Mouse (Mus musculus) cerebellum, adult 11 months (tissue): ENCODE data around the gene Pglyrp1.
"Not testable (repeated sequence)": the region's sequence is repeated elsewhere in the genome, so short reads cannot be mapped to it uniquely, and the experiment has no call there.

Source experiments
- DNase-seq: peaks from one replicate; pipeline ENCODE4 v3.0.0; 2022

Pglyrp1 gene

GRCm38 (mm10) chr7:18871031-18871430 lies at the start of gene Pglyrp1:
Gene Pglyrp1 (plus strand): TSS chr7:18871331.
- not testable (repeated sequence) for DNase-seq

GRCm38 (mm10) chr7:18821507-18821906 lies 49.6 kb upstream of the Pglyrp1 start, which contains the start of gene Psg17:
Gene Psg17 (minus strand): TSS chr7:18821607.
- DNase-seq = no peak

GRCm38 (mm10) chr7:18827792-18828546 lies 43.2 kb upstream of the Pglyrp1 start:
- no peak for DNase-seq

- DNase-seq = no peak
Observed at GRCm38 (mm10) chr7:18828592-18828991, 42.5 kb upstream of the Pglyrp1 start.

- no peak for DNase-seq
Observed at GRCm38 (mm10) chr7:18829545-18829944, 41.6 kb upstream of the Pglyrp1 start.

GRCm38 (mm10) chr7:18832298-18832697 lies 38.8 kb upstream of the Pglyrp1 start:
- DNase-seq = no peak

GRCm38 (mm10) chr7:18839865-18840264 lies 31.3 kb upstream of the Pglyrp1 start, which contains the start of gene Mill2:
Gene Mill2 (plus strand): TSS chr7:18839966.
- DNase-seq = no peak

GRCm38 (mm10) chr7:18840386-18841173 lies 30.6 kb upstream of the Pglyrp1 start:
- DNase-seq = peak; percentile 12

- peak; percentile 1 for DNase-seq
Observed at GRCm38 (mm10) chr7:18841174-18841567, 30.0 kb upstream of the Pglyrp1 start.

- DNase-seq = no peak
Observed at GRCm38 (mm10) chr7:18844811-18845210, 26.3 kb upstream of the Pglyrp1 start.

- DNase-seq = no peak
Observed at GRCm38 (mm10) chr7:18848395-18848794, 22.7 kb upstream of the Pglyrp1 start.

- no peak for DNase-seq
Observed at GRCm38 (mm10) chr7:18858310-18858916, 12.7 kb upstream of the Pglyrp1 start.

GRCm38 (mm10) chr7:18862801-18863200 lies 8.3 kb upstream of the Pglyrp1 start:
- no peak for DNase-seq

- DNase-seq = no peak
Observed at GRCm38 (mm10) chr7:18868491-18868890, 2.6 kb upstream of the Pglyrp1 start.

- DNase-seq = no peak
Observed at GRCm38 (mm10) chr7:18872014-18872802, 1.1 kb downstream of the Pglyrp1 start.

- no peak for DNase-seq
Observed at GRCm38 (mm10) chr7:18872816-18873215, 1.7 kb downstream of the Pglyrp1 start.

GRCm38 (mm10) chr7:18873253-18873652 lies 2.1 kb downstream of the Pglyrp1 start:
- DNase-seq = peak; percentile 47

GRCm38 (mm10) chr7:18875372-18875771 lies 4.2 kb downstream of the Pglyrp1 start:
- no peak for DNase-seq

GRCm38 (mm10) chr7:18878691-18879090 lies 7.6 kb downstream of the Pglyrp1 start:
- DNase-seq = no peak

- no peak for DNase-seq
Observed at GRCm38 (mm10) chr7:18883991-18884744, 13.0 kb downstream of the Pglyrp1 start.

- no peak for DNase-seq
Observed at GRCm38 (mm10) chr7:18884745-18885422, 13.8 kb downstream of the Pglyrp1 start.
